ENCODE assay signal across 9 mouse cellular contexts in the genomic region with DNA sequence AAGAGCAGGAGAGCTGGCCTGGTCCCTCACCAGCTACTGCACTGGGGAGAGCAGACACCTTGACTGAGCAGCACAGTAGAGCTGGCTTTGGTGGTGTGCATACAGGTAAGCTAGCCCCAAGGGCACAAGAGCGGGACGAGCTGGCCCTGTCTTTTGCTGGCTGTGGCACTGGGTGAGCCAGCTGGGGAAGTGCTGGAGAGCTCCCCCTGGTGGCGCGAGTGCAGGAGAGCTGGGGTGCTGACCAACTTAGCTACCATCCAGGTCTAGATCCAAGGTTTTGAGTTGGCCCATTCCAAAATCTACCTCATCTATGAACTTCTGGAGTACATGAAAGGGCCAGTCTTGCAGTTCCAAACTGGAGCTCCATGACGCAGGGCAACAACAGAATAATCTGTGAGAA. TPM values are rescaled to one million over a fixed set of nuclear protein-coding genes. Genes with fewer than 3 reads are reported as not detected.
DNase-seq lines count a peak whose midpoint lies in the region; ATAC-seq and TF ChIP-seq lines count a peak whose summit lies in the region.
"Had no signal": no experiment of that assay in that cellular context is flagged by ENCODE, and none has a peak within 500 bp of the region (broad histone marks: within the 10 kb centered on the region; RNA-seq: fewer than 3 reads in every experiment).

No protein-coding gene starts in this region.

- no peak overlapping the region for H3K4me3 ChIP-seq in lung, adult 2 months (replicated peaks; ENCODE audit: extremely low read depth, low read depth, low read length)

- no peaks in the 10 kb centered on the region for H3K4me1 ChIP-seq in lung, adult 2 months (ENCODE audit: control insufficient read depth, insufficient read depth, low read length)

- peak; percentile 25 for DNase-seq in right cerebral cortex, postnatal 14 days
- no peak for DNase-seq in right cerebral cortex, postnatal 36 days (ENCODE audit: low spot score in 2 of 2)
- DNase-seq in adrenal gland, postnatal 14 days = peak; percentile 85
- DNase-seq in embryo, embryonic 9.5 days (ENCODE audit: extremely low spot score) = peak; percentile 42
- peak; percentile 31 to 63 for DNase-seq in kidney, adult 8-10 months
- DNase-seq in lung, adult 2 months = peak; percentile 67
- peak; percentile 31 for DNase-seq in spleen, adult 12 weeks (ENCODE audit: low spot score)

- ATAC-seq in activated CD4-positive, CD25-positive, alpha-beta regulatory T cell, adult 4 months = no peak

- WGBS in lung, adult 2 months = 46% methylated on average over 5 of the region's 5 CpGs

- TF ChIP-seq CTCF in lung, adult 2 months (IDR thresholded peaks at IDR 0.05; ENCODE audit: insufficient read depth, low read length) = peak; percentile 53

- TF ChIP-seq POLR2A in lung, adult 2 months (IDR thresholded peaks at IDR 0.05; ENCODE audit: borderline replicate concordance, extremely low read depth, low read depth, low read length) = no peak

RNA-seq across cellular contexts. Expression of gene Slc5a4b, which starts 7.2 kb away (rescaled TPM):
- not detected in 2 replicates for total RNA-seq in adrenal gland, postnatal 14 days (2021)
- not detected in 2 replicates for polyA plus RNA-seq in lung, adult 2 months (2012; rRNA removed)
- not detected for polyA plus RNA-seq in activated CD4-positive, CD25-positive, alpha-beta regulatory T cell, adult 4 months (2017; shearing (Covaris generic))
- total RNA-seq: gastrocnemius, postnatal 4 days had no signal

RNA-seq across cellular contexts. Expression of gene Slc5a4a, which starts 29.3 kb away (rescaled TPM):
- total RNA-seq in adrenal gland, postnatal 14 days (2021) = not detected in 2 replicates
- polyA plus RNA-seq in lung, adult 2 months (2012; rRNA removed) = not detected in 2 replicates
- polyA plus RNA-seq in activated CD4-positive, CD25-positive, alpha-beta regulatory T cell, adult 4 months (2017; shearing (Covaris generic)) = not detected
- total RNA-seq: gastrocnemius, postnatal 4 days had no signal

Comparison
In these comparisons a context has a peak if more than half of its experiments do, and no peak if none do; other contexts are left out.
1. DNase-seq: peak in right cerebral cortex, postnatal 14 days (single experiment), adrenal gland, postnatal 14 days (single experiment), embryo, embryonic 9.5 days (single experiment), kidney, adult 8-10 months (2 of 2), lung, adult 2 months (single experiment) and spleen, adult 12 weeks (single experiment); none in right cerebral cortex, postnatal 36 days (0 of 2).